Mouse (Mus musculus): ENCODE measurements around the gene Gm10974.
A peak's percentile ranks its signal among the peaks of the same experiment; 100 is the strongest.

The Gm10974 gene

GRCm38 (mm10) chr7:66365904-66366303 is at the start of gene Gm10974:
Gene Gm10974, plus strand, starts transcription at chr7:66365905.
- DNase-seq (ENCODE audit: low spot score), result no peak

- DNase-seq (ENCODE audit: low spot score), result no peak
Measured at GRCm38 (mm10) chr7:66318147-66318546, 47.6 kb upstream of the Gm10974 start.

DNA sequence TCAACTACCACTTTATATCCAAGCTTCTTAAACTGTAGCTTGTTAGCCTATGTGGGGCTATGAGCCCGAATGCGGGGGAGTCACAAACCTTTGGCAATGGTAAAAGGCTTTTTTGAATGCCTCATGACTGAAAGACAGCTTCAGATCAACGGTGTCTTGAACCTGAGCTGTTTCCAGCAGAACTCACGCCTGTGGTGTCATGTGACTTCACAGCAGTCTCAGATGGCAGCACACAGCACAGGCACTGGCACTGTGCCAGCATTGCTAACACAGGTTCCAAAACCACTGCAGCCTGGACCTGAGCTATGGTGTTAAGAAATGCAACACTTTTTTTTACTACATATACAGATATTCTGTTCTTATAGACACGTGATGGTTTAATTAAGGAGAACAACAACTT is 44.7 kb upstream of the Gm10974 start:
- DNase-seq (ENCODE audit: low spot score), result no peak

- no peak for DNase-seq (ENCODE audit: low spot score)
Measured at GRCm38 (mm10) chr7:66323252-66324015, 42.3 kb upstream of the Gm10974 start.

GRCm38 (mm10) chr7:66325419-66326053 is 40.2 kb upstream of the Gm10974 start:
- no peak for DNase-seq (ENCODE audit: low spot score)

GRCm38 (mm10) chr7:66327516-66327915 is 38.2 kb upstream of the Gm10974 start:
- no peak for DNase-seq (ENCODE audit: low spot score)

DNA sequence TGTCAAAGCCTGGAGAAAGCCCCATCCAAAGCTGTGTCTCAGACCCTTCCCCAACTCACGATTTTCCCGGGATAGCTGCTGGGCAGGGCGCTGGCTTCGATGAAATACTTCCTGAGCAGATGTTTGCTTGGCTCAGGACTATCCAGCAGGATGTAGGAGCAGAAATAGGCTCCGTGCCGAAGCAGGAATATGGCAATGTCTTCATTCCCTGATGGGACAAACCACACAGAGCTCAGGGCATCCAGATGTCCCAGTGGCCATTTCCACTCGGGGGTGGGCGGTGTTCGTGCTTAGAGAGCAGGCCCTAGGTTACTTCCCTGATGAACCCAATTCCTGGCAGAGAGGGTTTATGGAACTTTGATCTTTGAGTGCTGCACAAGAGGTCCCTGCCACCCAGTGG is 35.1 kb upstream of the Gm10974 start:
- DNase-seq (ENCODE audit: low spot score), result no peak

DNA sequence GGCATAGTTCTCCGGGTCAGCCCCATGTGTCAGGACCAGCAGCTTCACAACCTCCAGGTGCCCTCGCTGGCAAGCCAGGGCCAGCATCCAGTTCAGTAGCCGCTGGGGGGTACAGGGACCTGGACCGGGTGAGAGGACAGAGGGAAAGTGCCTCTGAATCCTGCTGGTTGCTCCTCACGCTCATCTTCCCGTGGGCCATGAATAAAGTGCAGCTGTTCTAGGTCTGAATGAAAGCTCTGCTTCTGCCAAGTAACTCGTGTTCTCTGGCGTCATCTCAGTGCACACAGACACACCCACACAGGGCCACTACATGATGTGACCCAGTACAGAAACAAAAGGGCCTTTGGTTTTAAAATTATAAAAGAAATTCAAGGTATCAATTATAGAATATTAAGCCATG is 33.4 kb upstream of the Gm10974 start:
- DNase-seq (ENCODE audit: low spot score), result no peak

DNA sequence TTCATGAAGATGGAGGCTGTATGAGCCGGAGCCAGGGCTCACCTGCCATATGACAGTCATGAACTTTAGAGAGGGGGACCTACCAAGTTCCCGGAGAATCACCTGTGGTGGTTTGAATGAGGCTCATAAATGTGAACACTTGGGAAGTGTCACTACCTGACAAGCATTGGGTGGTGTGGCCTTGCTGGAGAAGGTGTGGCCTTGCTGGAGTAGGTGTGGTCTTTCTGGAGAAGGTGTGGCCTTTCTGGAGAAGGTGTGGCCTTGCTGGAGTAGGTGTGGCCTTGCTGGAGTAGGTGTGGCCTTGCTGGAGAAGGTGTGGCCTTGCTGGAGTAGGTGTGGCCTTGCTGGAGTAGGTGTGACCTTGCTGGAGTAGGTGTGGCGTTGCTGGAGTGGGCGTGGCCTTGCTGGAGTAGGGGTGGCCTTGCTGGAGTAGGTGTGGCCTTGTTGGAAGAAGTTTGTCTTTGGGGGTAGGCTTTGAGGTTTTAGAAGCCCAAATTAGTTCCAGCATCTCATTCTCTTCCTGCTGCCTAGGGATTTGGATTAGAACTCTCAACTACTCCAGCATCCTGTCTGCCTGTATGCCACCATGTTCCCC is 31.7 kb upstream of the Gm10974 start:
- DNase-seq (ENCODE audit: low spot score), result peak; percentile 45

DNA sequence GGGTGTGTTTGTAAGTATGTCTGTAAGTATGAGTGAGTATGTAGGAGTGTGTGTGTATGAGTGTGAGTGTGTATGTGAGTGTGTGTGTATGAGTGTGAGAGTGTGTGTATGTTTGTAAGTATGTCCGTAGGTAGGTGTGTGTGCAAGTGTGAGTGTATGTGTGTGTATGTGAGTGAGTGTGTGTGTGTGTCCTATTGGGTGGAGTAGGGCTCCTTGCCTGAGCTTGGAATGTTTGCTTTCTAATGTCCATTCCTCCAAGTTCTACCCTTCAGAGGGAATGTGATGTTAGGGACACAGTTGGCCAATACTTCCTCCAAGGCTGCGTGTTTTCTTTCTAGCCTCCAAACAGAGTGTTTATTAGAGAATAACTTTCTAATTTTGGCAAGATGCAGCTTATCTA is 28.8 kb upstream of the Gm10974 start:
- no peak for DNase-seq (ENCODE audit: low spot score)

DNA sequence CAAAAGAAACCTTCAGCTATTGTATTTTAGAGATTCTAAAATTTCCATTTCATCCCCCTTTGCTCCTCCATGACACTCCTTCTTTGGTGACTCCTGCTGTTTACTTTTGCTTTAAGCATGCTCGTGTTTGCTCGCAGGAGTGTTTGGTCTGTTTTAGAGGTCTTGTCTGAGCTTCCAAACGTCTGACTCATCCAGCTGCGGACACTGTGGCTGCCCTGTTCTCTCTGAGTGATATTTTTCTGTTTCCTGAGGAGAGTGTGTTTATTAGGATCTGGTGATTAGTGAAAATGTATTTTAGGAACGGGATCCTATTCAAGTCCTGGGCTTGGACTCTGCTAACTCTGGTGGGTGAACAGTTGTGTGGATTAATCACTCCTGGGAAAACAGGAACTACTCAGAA is 26.1 kb upstream of the Gm10974 start:
- no peak for DNase-seq (ENCODE audit: low spot score)

GRCm38 (mm10) chr7:66340044-66340443 is 25.7 kb upstream of the Gm10974 start:
- DNase-seq (ENCODE audit: low spot score), result no peak

DNA sequence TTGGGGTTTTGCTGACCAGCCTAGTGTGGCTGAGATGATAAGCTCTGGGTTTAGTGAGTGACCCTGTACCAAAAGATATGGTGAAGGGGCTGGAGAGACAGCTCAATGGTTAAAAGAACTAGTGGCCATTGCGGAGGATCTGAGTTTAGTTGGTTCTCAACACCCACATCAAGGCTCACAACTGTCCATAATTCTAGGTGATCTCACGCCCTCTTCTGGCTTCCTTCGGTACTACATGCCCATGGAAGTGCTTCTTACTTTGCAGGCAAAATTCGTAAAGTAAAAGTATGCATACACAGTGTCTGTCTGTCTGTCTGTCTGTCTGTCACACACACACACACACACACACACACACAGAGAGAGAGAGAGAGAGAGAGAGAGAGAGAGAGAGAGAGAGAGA is 23.4 kb upstream of the Gm10974 start:
- DNase-seq (ENCODE audit: low spot score), result peak; percentile 51

- no peak for DNase-seq (ENCODE audit: low spot score)
Measured at GRCm38 (mm10) chr7:66342831-66343230, 22.9 kb upstream of the Gm10974 start.

DNA sequence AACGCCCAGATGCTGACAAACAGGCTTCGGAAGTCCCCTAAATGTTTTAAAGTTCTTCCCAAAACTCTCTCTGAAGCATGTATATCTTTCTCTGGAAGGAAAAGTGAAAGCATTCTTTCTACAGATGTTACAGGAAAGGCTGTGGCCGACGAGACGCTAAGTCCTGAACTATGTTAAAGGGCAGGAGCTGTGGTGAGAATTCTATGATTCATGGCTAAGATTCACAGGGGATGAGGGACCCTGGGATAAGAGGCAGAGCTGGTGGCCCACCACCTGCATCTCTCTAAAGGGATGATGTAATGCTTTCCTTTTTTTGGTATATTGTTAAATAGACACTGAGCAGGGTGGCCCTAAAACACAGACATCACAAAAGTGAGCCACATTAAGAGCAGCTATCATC is 22.4 kb upstream of the Gm10974 start:
- no peak for DNase-seq (ENCODE audit: low spot score)

DNA sequence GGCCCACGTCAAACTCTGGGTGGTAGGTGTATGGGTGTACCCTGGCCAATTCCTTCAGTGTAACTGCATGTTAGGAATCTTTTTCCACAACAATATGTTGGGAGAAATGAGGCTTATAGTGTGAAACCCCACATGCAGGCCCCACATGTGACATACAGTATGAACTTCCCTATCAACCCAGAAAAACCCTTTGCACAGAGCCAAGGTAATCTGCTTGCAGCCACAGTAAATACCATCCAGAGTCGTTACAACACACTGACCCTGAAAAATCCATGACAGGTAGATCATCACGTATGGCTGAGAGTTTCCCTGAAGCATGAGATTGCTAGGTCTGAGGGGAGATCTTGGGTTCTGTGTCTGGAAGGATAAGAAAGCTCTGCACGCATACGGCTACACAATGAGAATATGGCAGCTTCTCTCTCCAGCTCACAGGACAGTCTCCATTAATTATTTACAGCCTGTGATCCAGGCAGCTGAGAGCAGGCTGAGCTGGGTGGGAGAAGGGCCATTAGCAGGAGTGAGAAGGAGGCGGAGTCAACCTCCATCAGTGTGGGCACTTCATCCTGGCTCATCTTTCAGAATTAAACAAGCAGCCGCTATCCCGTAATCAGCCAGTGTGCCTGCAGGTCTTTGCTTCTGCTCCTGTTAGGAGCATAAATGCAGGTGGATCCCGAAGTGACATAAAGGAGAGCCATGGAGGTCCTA is 18.6 kb upstream of the Gm10974 start:
- no peak for DNase-seq (ENCODE audit: low spot score)

DNA sequence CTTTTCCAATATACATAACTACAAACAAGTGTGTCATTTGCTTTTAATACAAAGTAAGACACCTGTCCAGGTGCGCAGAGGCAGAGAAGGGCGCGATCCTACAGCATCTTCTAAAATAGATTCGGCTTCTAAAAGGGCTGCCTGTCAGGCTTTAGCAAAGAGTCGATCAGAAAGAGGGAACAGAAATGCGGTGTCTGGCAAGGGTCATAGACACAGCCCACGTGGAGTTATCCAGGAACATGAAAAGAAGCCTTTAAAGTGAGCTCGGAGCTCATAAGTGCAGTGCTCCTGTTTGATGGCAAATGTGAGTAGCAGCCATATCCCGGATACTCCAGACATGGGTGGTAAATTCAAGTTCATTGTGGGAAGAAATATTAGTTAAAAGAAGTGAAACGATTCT is 17.1 kb upstream of the Gm10974 start:
- no peak for DNase-seq (ENCODE audit: low spot score)

DNA sequence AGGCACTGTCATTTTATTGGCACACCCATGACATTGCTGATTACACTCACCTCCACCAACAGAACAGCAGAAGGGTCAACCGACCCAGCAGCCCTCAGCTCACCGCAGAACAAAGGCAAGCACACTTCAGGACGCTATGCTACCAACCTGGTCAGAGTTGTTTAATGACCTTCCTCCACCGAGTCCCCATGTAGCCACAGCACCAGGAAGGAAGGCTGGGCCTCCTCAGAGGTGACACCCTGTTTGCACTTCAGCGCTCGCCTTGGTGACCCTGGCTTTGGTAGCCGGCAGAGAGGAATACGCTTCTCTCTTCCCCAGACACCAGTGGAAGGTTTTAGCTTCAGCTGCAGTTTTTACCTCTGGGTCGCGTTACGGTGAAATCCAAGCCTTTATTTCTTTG is 16.0 kb upstream of the Gm10974 start:
- no peak for DNase-seq (ENCODE audit: low spot score)

DNA sequence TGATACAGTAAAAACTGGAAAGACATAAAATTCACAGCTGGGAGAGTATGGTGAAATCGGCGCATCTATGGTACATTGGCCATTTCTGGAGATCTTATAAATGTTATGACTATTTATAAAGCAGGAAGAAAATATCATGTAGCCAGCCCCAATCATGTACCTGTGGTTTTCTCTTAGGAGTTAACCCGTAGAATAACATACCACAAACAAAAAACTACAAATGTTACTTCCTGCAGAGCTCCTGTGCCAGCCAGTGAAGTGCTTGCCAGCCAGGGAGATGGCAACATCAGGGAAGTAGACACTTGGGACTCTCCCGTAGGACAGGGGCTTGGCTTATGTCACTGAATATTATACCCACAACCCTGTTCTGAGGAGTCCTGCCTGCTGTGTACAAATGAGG is 14.6 kb upstream of the Gm10974 start:
- no peak for DNase-seq (ENCODE audit: low spot score)

GRCm38 (mm10) chr7:66354911-66355310 is 10.8 kb upstream of the Gm10974 start:
- DNase-seq (ENCODE audit: low spot score), result no peak

DNA sequence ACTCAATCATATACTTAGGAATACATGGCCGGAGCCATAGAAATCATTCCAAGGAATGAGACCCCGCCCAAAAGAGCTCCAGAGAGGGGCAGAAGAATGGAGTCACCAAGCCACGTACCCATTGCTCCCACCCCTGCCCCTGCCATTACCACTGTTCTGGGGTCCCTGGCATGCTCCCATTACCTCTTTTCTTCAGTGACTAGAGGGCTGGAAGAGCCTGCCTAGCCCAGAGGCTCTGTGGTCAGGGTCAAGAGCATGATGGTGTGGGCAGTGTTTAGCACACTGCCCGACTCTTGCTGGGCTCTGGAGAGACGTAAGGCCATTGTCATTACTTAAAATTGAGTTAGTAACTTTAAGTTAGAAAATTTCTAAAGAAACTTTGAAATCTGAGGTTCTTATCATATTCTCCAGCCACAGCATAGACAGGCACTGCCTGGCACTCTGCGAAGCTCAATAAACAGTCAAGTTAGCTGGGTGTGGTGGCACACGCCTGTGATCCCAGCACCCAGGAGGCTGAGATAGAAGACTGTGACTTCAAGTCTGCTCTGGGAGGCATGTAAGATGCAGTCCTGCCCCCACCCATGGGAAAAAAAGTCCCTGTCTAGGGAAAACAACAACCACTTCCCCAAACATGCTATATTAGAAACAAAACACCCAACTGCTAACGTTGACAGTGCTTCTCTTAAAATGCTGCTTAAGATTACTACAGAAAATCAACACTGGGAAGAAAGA is 9.7 kb upstream of the Gm10974 start:
- no peak for DNase-seq (ENCODE audit: low spot score)

DNA sequence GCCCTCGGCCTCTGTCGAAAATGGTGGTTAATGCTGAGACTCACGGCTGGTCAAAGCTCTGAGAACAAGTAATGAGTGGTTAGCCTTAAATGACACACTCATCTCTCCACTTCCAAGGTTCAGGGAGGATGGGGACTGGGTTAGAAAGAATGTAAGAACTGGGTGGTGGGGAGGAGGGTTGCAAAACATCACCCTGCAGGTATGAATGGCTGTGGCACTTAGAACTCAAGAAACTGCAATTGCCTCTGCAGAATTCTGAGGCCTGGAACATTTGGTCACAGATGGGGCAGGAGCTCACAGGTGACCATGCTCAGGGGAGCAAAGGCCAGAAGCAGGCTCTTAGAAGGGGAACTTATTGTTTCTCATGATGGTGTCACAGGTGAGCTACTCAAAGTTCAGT is 7.2 kb upstream of the Gm10974 start:
- DNase-seq (ENCODE audit: low spot score), result no peak

Data from c-Kit-positive CD71-positive TER-119-positive erythroid progenitor cells, embryonic 14.5 days (primary cell).